Mouse (Mus musculus) thymus, postnatal 0 days (tissue): ENCODE measurements at regions not wholly inside any gene's neighbourhood (a gene's known extent, or its start where the extent isn't known, plus 50 kb on each side); places are given as distances from the start of the nearest gene placed in this dataset.
A peak's percentile ranks its signal among the peaks of the same experiment; 100 is the strongest.

Source experiments
- DNase-seq: peaks from one replicate; pipeline ENCODE4 v3.0.0-alpha.2; 2015; ENCODE audit warnings: low spot score

DNA sequence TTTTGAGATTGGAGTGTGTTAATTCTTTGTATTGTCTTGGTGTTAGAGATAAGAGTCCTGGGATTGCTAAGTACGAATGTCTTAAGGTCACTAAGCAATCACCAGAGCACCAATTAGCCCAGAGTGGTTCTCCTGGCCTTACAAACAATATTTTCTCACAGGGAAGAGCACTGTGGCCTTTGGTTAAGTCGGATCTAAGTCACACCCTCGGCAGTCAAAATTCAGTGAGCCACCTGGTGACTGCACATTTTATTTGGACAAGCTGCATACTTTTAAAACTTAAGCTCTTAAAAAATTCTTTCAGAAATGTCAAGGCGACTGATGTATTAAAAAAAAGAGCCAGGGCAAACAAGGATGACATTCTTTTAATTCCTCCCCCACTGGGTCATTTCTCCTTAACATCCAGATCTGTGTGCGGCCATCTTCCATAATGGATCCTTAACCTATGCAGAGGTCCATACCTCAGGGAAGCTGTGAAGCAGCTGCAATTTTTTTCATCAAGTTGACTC lies 60.9 kb upstream of the Foxa2 start:
- no peak for DNase-seq

DNA sequence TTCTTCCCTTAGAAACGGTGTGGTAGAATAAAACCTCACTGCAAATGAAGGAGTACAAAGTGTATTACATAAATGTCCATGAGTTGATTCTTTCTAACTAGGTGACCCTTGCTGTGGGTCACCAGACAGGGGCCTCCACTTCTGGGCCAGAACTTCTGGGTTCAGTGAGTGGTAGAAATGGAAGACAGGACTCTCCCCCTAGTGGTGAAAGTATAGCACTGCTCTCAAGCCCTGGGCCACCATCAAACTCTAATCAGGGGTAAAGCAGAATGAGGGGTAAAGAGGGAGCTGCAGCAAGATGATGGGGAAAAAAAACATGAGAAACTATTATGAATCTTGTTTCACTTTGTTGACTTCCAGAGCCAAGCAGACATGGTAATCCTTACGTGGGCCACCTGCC lies 63.4 kb upstream of the Foxa2 start:
- no peak for DNase-seq

DNA sequence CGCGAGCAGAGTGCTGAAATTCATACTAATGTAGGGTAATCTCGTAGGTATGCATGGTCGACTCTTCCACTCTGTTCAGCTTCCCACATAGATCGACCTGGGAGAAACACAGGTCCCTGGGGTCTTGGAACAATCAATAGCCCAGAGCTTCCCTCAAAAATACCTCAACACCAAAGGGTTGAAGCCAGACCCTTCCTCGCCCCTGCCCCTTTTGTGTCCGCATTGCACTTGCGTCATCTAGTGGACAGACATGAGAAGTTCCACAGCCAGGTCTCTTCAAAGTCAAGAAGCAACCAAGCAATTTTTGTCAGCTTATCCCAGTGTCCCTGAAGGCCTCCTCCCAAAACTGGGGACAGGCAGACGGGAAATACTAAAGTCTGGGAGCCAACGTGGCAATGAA lies 65.1 kb upstream of the Foxa2 start:
- DNase-seq = no peak

DNA sequence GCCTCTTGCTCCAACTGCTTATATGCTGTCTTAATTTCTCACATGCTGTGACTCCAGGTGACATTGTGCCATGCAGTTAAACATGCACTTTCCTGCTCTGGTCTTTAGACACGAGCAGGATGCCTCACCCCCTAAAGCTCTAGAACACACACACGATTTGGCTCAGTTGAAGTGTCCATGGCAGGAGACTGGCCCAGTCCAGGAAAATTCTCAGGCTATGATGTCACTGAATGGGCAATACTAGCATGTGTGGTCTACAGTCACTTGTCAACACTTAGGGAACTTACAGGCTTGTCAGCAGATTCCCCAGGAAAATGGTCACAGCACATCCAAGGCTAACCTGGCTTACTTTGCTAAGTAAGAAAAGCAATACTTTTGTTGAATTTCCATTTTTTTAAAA lies 66.4 kb upstream of the Foxa2 start:
- DNase-seq = no peak

DNA sequence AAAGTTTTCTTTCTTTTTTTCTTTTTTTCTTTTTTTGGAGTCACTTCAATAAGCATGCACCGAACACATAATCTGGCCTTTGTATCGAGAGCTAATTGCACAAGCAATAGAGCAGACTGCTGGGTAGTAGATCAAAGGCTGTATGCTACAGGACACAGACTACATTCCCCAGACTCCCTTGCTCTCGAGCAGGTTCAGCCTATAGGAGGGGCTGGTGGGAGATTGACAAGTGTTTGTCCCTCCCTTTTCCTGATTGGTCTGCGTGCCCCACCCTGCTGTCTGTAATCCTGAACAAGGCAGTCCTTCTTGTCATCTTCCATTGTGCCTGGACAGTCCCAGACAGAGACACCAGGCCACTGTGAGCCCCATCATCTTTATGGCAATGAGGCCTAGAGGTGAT lies 67.8 kb upstream of the Foxa2 start:
- peak; percentile 5 for DNase-seq

DNA sequence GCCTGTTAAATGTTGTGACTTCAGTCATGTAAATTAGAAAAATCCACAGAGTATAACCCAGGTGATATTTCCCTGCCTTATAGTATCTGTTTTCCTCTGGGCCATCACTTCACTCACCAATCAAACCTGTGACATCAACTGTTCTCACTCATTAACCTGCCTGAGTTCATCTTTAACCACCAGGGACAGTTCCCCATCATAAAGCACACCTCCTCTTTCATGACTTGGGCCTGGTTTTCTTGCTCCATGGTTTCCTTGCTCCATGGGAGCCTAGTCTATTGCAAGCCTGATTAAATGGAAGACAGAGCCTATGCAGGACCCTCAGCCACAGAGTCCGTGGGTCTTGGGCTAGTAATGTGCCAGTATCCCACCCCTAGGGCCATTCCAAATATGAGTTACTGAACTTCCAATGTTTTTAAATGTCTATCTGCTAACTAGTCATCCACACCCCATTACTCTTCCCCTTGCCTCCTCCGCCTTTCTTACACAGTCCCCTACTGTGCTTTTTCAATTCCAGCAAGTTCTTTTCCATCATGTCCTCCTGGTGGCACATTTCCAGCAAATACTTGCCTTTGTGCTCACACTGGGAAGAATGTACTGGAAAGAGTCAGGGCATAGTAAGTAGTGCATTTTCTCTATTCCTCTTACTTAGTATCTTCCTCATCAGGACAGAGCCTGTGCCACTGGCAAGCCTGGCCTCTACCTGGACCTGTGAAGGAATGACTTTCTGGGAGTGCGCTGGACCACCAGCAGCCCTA lies 69.4 kb upstream of the Foxa2 start:
- no peak for DNase-seq

DNA sequence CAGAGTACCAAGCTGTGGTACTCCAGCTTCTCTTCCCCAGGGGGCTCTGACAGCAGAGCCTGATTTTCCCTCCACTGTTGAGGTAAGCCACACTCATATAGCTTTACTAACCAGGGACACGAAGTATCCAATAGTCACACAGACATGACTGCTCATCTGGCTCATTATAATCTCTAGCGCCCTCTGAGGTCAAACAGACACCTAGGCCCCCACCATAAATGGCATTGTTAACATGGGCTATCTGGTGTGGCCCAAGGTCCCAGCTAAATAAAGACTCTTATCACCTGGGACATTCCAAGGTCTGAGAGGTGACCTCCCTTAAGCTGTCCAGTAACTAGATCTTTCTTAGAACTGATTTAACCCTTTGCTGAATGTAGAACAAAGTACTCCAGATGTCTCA lies 70.7 kb upstream of the Foxa2 start:
- DNase-seq = no peak

DNA sequence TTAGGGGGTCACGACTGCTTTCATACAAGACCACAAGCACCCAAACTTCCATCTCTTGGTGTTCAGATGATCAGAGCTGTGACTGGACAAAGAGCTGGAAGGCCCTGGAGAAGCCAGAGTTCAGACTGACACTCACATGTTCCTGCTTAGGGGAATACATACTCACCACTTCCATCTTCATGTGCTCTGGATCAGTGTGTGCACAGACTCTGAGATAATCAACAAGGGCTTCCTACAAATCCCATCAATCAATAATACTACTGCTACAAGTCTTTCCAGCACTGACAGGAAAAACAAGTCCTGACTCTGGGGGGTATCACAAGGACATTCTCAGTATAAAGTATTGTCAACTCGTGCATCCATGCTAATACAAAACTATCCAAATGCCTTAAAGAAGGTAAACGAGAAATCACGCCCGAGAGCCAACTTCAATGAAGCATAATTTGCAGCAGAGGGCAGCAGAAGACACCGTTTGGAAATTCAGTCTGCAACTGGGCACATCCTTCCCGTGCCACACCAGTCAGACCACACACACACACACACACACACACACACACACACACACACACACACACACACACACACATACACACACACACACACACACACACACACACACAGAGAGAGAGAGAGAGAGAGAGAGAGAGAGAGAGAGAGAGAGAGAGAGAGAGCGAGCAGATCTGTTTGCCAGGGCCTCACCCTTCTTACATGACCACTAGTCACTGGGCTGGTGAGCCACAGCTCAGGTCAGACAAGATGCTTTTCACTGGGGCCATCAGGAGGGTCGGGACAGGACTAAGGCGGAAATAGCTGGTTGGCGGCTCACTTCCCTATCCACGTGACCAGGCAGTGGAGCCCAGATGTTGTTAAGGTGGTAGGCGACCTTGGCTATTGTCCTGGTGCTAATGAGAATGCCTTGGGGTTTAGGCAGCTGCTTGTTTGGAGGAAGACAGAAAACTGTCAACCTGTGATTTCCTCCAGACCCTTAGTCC lies 75.4 kb upstream of the Foxa2 start:
- no peak for DNase-seq

DNA sequence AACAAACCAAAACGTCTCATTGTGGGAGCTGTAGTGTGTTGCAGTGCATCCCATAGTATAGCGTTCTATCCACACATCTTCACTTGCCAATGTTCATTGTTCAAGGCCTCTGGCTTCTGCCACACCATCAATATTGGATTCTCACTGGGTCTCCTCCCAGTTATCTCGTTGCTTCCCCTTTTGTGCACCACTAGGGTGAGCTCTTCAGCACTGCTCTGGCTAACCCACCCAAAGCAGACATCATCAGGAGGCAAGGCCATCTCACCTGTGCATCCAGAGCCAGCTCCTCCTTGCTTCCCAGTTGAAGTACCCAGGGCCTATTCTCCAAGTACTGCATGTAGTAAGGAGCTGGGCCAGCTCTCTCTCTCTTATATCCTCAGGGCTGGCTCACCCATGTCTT lies 77.0 kb upstream of the Foxa2 start:
- no peak for DNase-seq

DNA sequence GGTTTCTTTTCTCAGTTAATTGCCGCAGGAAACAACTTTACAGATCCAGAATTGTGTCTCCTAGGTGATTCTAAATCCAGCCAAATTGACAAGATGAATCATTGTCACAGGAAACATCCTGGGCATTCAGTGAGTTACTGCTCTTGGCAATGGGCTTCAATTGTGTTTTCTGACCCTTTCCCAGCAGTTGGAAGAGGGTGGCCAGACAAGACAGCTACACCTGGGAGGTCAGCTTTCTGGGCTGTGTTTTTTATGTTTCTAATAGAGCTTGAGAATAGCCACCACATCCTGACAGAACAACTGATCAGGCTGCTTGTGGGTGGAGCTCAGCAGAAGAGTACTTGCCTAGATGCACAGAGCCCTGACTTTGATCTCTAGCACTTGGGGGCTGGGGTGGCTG lies 87.0 kb upstream of the Foxa2 start:
- no peak for DNase-seq

DNA sequence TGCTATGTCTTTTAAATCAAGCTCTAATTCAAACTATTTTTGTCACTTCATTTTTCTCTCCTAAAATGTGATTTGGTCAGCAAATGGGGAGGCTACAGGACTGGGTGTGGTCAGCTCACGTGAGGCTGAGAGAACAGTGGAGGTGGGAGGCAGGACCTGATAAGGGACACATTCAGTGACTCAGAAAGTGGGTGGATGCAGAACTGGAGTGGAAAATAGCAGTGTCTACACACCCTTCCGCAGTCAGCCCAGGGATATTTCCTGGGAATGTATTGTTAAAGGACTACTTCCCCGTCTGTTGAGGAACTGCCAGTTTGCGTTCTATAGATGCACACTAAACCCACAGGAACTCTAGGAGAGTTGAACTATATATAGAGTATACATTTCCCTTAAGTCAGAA lies 95.2 kb upstream of the Foxa2 start:
- DNase-seq = no peak

DNA sequence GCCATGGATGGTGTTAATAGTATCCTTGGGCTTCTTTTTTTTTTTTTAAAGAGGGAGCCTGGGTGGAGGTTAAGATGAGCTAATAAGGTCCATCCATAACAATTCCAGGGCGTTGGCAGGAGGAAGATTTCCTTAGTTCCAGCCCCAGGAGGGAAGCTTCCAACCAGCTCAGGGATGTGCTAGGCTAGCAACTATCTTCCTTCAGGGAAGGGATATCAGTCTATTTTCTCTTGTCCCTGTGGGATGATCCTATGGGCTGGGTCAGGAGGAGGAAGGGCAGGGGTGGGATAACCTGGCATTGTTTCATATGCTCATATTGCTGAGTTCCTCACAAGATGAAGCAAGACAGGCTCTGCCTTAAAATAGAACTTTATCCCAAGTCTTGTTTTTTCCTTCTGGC lies 98.0 kb upstream of the Foxa2 start:
- no peak for DNase-seq

DNA sequence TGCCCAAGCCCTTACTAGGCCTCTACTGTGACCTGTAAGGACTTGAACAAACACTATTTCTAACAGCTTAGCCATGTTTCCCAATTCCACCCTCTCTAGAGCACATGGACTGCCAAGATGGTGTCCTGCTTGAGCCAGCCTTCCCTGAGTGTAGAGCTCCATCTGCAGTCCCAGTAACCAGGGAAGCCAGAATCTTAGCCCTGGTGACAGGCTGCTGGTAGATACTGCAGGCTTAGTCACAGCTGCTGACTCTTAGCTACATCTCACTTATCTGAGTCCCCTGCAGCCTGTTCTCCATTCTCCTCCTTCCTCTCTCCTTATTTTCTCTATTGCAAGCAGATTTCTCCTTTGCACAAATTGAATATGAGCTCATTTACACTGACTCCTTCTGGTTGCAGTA lies 101.5 kb upstream of the Foxa2 start:
- DNase-seq = no peak

DNA sequence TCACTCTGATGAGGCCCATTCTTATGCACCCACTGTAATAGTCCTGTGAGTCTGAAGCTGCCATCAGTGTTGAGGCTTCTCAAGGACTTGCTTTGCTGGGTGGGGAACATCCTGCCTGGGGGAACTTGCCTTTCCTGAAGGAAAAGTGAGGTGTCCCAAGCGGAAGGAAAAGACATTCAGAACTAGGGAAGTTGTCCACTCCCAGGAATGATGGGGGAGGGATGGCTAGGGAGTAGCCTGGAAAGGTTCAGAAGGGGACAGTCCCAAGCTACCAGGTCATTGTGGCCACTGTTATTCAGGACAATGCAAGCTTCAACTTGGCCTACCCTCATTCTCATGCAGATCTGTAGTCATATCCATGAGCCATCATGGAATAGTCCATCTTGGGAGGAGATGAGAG lies 102.7 kb upstream of the Foxa2 start:
- no peak for DNase-seq

DNA sequence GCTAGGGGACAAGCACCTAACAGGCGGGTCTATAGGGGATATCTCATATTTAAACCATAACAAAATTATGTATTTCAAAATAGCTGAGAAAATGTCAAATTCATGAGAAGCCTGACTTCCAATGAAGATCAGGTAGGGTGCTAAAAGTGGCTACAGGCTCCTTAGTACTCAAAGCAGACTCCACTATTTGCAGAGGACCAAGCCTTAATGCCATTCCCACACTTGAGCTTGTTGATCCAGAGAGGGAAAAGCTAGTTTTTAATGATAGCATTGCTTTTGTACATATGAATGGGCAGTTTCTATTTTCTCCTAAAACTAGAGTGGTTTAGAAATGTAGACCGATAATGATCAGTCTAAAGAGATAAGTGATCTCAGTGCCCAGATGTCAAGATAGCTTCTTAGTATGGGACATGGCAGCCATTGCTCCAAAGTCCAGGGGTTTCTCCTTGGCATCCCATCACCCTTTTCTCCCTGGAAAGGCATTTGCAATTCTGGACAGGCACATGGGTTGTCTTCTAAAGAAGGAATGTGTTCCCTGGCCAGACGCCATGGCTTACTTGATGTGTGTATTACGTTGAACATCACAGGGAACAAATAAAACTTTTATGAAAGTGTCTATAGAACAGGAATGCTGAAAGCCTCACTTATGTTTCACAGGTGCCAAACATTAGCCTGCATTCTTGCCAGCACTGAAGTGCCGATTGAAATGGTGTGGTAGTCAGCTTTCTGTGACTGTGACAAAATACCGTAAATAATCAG lies 106.9 kb upstream of the Foxa2 start:
- no peak for DNase-seq

DNA sequence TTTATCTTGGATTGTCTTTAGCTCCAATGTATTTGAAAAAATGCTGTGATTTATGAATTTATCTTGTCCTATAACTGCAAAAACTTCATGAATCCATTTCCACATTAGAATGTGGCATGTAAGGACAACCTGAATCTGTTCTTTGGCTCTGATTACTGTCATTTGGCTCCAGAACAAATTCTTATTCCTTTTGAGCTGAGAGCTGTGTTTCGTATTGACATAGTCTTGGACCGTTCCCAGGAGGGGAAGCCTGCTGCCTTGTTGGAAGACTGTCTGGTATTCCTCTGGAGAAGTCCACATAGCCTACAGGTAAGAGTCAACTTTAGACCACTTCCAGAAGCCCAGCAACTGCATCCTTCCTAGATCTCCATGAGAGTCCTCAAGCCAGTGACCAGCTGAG lies 109.4 kb upstream of the Foxa2 start:
- DNase-seq = no peak

DNA sequence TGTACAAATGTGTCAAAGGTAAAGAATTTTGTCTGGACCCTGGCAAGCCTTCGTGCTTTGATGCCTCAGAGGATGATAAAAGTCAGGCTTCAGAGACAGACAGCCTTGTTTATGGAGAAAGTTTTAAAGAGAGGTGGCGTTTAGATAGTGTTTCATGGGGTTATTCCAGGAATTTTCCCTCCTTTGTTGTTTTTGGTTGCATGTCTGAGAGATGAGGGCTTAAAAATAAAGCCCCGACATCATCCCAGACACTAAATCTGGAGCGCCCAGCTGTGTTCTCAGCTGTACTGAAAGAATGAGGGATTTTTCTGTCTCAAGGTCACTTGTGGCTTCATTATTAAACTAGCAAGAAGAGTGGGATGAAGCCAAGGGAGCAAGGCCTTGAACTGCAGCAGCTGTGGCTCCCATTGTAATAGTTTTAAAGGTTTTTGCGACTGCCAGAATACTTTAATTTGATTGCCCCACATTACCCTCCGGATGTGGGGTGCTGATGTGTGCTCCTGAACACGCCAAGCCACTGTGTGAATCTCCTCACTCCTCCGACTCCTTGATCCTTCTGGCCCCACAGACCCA lies 112.3 kb upstream of the Foxa2 start:
- no peak for DNase-seq

DNA sequence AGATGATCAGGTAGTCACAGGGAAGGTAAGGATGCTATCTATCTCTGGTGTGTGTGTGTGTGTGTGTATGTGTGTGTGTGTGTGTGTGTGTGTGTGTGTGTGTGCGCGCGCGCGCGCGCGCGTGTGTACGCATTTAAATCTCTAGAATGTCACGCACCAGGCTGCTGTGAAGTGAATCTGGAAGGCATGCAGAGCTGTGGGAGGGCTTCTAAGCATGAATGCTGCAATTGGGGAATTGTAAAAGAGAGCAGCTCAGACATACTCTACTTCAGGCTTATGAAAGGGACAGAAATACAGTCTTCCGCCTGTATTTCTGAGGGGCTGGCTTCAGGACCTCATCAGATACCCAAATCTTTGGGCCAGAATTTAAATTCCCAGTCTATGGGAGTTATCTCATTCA lies 114.2 kb upstream of the Foxa2 start:
- DNase-seq = no peak

DNA sequence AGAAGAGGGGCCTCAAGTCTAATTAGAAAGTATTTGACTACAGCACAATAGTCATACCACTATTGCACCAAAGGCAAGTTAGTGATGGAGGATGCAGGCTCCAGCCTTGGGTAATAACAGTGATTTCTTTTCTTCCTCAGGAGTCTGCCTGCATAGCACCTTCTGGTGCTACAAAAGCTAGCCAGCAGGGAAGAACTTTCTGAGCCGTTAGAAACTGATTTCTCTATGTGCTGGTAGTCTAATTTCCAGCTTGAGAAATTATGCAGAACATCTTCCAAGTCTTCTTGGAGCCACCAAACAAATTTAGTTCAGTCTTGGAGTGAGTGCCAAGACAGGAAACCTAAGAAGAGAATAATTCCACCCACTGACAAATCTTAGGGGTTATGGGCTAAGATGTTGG lies 115.2 kb upstream of the Foxa2 start:
- no peak for DNase-seq

DNA sequence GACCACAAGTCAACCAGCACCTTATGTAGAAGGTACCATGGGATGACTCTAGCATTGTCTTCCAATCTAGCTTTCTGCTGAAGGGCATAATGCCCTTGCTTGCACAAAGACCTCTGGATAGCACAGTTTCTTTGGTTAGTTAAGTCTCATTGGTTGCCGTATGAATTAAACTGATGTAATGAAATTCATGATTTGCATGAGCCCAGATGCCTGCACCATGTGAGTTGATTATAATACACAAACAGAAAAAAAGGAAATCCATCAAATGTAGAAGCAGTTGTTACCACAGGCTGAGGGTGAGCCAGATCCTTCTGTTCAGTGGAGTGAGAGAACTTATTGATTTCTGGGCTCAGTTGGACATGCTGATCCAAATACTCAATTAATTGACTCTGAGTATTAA lies 115.8 kb upstream of the Foxa2 start:
- DNase-seq = no peak

DNA sequence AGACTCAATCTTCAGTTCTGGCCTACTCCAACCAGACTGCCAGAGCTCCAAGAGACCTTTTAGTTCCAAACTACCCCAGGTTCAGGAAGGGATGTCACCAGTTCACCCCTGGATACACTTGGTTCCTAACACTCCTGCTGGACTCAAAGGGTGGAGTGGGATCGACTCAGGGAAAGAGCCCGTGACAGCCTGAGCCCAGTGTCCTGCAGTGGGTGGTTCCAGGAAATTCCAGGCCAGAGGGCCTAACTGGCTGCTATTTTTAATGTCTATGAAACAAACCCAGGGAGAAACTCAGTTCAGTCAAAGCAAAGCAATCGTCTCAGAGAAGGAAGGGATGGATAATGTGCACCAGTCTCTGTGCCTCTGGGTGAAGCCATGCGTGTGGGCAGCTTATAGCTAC lies 124.3 kb upstream of the Foxa2 start:
- DNase-seq = no peak
